ENCODE assay signal across 8 mouse cellular contexts in the genomic region with DNA sequence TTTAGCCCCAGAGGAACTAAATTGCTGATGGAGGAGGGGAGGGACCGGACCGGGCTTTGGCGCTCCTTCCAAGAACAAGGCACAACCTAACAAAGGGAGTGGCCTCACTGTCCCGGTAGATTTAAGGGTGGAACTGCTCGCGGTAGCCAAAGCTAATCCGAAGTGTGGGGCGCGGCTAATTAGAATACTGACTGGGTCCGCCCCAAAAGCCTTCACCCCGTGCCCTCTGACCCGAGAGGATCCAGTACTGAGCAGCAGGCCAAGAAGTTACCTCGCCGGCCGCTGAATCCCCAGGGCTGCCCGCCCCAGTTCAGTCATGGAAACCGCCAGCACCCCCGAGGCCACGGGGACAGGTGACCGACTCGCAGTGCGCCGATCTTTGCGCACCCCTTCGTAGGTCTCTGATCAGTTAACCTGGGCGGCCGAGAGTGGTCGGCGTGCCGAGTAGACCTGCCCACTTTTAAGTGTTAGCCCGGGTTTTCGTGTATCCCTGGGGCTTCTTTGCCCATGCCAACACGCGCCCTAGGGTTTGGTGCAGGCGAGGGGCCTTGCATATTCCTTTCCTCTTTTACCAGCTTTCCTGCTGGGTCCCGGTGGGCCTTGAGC. TPM values are rescaled to one million over a fixed set of nuclear protein-coding genes. Genes with fewer than 3 reads are reported as not detected.
DNase-seq lines count a peak whose midpoint lies in the region; ATAC-seq lines count a peak whose summit lies in the region.

A gene (plus strand): TSS at position 244 of the 606 bp plus-strand sequence.

- H3K27ac ChIP-seq in hindbrain, embryonic 15.5 days (replicated peaks): peak within 1 kb of the TSS; percentile 91

- peak within 1 kb of the TSS; percentile 90 for H3K9ac ChIP-seq in hindbrain, embryonic 15.5 days

- ATAC-seq in hindbrain, embryonic 15.5 days (ENCODE audit: low FRiP score, low read depth): peak; percentile 71

- under 1% methylated on average over 36 of the region's 36 CpGs for WGBS in hindbrain, embryonic 15.5 days

- H3K36me3 ChIP-seq in hindbrain, embryonic 15.5 days: no peaks in the 10 kb centered on the region

- DNase-seq in T-cell, adult 2 months (ENCODE audit: low spot score): peak; percentile 57
- peak; percentile 68 to 73 for DNase-seq in cerebellum, postnatal 25 days
- peak; percentile 86 for DNase-seq in gastrocnemius, adult 18-20 months (ENCODE audit: low spot score)
- DNase-seq in left cerebral cortex, adult 11 months (ENCODE audit: low spot score): peak; percentile 19
- DNase-seq in lung, postnatal 36 days: peak; percentile 95
- peak; percentile 63 for DNase-seq in retina, embryonic 14.5 days (ENCODE audit: low spot score)
- peak; percentile 80 to 90 for DNase-seq in urinary bladder, postnatal 36 days (ENCODE audit: low spot score in 2 of 2)

- peaks cover 45% of the 10 kb centered on the region for H3K4me1 ChIP-seq in hindbrain, embryonic 15.5 days (replicated peaks)

- H3K4me2 ChIP-seq in hindbrain, embryonic 15.5 days: peak within 1 kb of the TSS; percentile 76

- no peaks in the 10 kb centered on the region for H3K9me3 ChIP-seq in hindbrain, embryonic 15.5 days

- peaks cover 14% of the 10 kb centered on the region for H3K27me3 ChIP-seq in hindbrain, embryonic 15.5 days

- peak within 1 kb of the TSS; percentile 59 for H3K4me3 ChIP-seq in hindbrain, embryonic 15.5 days

RNA-seq across cellular contexts. Expression of the gene that starts here (rescaled TPM):
- 10 to 100 TPM; 12.0 to 12.4 TPM for total RNA-seq in gastrocnemius, adult 18-20 months (2021)
- polyA plus RNA-seq in hindbrain, embryonic 15.5 days (2015; fragmentation: Nextera tagmentation; extraction: Ambion mirVana): 44.5 and 47.0 TPM in 2 replicates

Comparison
In these comparisons a context has a peak if more than half of its experiments do, and no peak if none do; other contexts are left out.
1. Peak in every context shown above with its lines: DNase-seq, ATAC-seq, H3K4me3 ChIP-seq and H3K27ac ChIP-seq.
2. DNase-seq: peak in every context shown above with its lines; median percentile 95 in lung, postnatal 36 days; 86 in gastrocnemius, adult 18-20 months; 85 in urinary bladder, postnatal 36 days; 70 in cerebellum, postnatal 25 days; 63 in retina, embryonic 14.5 days; 57 in T-cell, adult 2 months; 19 in left cerebral cortex, adult 11 months.